Mouse (Mus musculus): ENCODE measurements around the gene Gm13030. TPM values are rescaled to one million over a fixed set of nuclear protein-coding genes. Genes with fewer than 3 reads are reported as not detected.
"Not testable (repeated sequence)": the region's sequence is repeated elsewhere in the genome, so short reads cannot be mapped to it uniquely, and the experiment has no call there.

Gm13030 gene
- polyA plus RNA-seq, 1 experiment, result not detected

DNA sequence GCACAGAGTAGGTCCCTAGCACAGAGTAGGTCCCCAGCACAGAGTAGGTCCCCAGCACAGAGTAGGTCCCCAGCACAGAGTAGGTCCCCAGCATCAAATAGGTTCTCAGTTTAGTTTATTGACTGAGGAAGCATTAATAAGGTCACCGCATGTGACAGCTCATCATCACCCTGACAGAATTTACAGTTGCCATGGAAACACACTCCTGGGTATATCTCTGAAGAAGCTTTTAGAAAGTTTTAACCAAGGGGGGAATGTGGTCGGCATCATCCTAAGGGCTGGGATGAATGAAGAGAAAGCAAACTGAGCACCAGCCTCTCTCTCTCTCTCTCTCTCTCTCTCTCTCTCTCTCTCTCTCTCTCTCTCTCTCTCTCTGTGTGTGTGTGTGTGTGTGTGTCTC lies 1.5 kb upstream of the Gm13030 start:
- DNase-seq (ENCODE audit: low read depth, low spot score), result not testable (repeated sequence)
- WGBS, result 80% methylated on average over 2 of the region's 2 CpGs

GRCm38 (mm10) chr4:138868666-138869065 lies 5.1 kb downstream of the Gm13030 start:
- 46% methylated on average over 8 of the region's 8 CpGs for WGBS
- DNase-seq (ENCODE audit: low read depth, low spot score), result no peak

DNA sequence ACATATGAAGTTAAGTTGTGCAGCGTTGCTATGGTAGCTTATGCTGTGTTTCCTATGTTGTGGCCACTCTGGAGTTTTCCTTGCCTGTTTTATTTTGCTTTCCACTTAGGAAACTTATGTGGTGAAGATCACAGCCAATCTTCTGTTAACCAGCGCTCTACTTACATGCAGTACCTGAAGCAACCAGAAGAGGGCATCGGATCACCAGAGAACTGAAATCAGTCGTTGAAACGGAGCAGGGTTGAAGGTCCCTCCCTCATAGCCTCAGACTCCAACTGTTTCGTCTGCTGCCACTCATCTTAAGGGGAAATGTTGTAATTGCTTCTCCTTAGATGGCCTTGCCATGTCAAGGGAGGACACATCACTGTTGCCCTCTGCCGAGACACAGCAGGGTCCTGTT lies 7.4 kb downstream of the Gm13030 start:
- WGBS, result 11% methylated on average over 7 of the region's 7 CpGs
- peak; percentile 57 for DNase-seq (ENCODE audit: low read depth, low spot score)

- WGBS, result 64% methylated on average over 6 of the region's 6 CpGs
- no peak for DNase-seq (ENCODE audit: low read depth, low spot score)
These were observed 7.8 kb downstream of the Gm13030 start for GRCm38 (mm10) chr4:138865991-138866390.

- WGBS, result 15% methylated on average over 5 of the region's 5 CpGs
- DNase-seq (ENCODE audit: low read depth, low spot score), result no peak
These were observed 8.7 kb downstream of the Gm13030 start for GRCm38 (mm10) chr4:138865092-138865491.

- DNase-seq (ENCODE audit: low read depth, low spot score), result no peak
- 59% methylated on average over 10 of the region's 10 CpGs for WGBS
These were observed 10.3 kb downstream of the Gm13030 start, which contains the start of gene Pla2g5 for GRCm38 (mm10) chr4:138863344-138863998. TSS of gene Pla2g5 (minus strand) at chr4:138863482.

- WGBS, result 6% methylated on average over 13 of the region's 13 CpGs
- peak; percentile 42 for DNase-seq (ENCODE audit: low read depth, low spot score)
These were observed 14.0 kb downstream of the Gm13030 start for GRCm38 (mm10) chr4:138859728-138860127.

DNA sequence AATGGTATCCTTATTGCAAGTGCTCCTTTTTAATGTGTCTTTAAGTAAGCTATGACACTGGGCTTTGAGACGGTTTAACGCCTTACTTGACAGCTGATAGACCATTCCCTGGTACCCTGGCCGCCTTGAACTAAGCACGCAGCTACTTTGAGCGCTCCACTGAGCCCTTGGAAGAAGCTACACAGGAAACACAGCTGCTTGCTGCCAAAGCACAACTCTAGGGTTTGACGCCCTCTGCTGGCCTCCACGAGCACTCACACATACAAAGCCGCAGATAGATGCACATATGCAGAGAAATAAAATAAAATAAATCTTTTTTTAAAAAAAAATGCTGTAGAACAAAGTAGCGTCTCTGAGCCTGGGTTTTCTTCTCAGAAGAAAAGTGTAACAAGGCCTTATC lies 14.5 kb downstream of the Gm13030 start:
- no peak for DNase-seq (ENCODE audit: low read depth, low spot score)
- 34% methylated on average over 9 of the region's 9 CpGs for WGBS

DNA sequence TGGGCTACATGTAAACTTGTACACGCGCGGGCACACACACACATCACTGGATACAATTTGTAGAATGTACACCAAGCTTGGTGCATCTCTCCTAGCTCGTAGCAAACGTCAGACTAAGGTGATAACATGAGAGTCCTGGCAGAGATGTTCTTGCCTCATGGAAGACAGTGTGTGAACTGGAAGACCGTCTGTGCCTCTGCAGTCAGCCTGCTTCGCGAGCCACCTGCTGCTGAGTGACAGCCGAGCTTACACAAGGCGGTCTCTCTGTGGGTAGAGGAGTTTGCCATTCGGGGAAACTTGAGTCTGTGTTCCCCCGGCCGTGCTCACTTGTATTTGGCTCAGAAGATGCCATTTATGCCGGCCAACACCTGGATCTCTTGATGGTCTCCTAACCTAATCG lies 15.3 kb downstream of the Gm13030 start:
- WGBS, result 79% methylated on average over 15 of the region's 15 CpGs
- no peak for DNase-seq (ENCODE audit: low read depth, low spot score)

- DNase-seq (ENCODE audit: low read depth, low spot score), result no peak
- WGBS, result 76% methylated on average over 10 of the region's 10 CpGs
These were observed 16.2 kb downstream of the Gm13030 start for GRCm38 (mm10) chr4:138857576-138857975.

- WGBS, result 13% methylated on average over 7 of the region's 7 CpGs
- DNase-seq (ENCODE audit: low read depth, low spot score), result peak; percentile 74
These were observed 17.3 kb downstream of the Gm13030 start for GRCm38 (mm10) chr4:138856491-138856890.

DNA sequence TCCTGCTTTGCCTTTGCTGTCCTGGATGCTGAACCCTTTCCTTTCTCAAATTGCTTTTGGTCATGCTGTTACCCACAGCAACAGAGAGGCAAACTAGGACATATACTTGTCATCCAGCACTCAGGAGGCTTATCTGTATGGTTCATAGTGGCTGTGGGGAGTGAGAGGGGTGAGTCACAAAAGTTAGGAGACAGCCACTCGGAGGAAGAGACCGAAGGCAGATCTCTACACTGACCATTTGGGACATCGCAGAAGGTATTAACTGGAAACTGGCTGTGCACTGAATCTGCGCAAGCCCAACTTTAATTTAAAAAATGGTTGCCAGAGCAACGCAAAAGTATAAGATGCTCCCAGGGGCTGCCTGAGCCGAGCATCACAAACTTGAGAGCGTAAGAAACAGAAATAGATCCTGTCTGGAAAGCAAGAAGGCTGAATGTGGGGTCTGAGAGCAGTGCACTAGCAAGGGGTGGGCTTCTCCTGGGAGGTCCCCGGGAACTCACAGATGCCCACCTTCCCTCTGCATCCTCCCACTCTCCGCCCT lies 18.6 kb downstream of the Gm13030 start:
- no peak for DNase-seq (ENCODE audit: low read depth, low spot score)
- 87% methylated on average over 9 of the region's 9 CpGs for WGBS

DNA sequence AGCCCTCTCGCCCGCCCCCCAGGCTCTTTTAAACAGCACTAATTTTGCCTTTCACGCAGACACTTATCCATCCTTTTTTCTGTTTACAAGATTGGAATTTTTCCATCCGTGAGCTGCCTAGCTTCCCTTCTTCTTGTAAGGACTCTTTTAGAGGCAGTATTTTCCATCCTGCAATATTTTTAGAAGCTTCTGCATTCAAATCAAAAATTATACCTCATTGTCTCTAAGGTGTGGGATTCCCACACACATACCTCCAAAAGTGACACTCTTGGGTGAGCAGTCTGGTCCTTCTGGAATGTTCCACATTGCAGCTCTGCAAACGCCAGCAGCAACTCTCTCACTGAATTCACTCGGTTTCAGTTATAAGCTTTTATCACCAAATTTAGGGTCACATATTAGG lies 20.8 kb downstream of the Gm13030 start:
- no peak for DNase-seq (ENCODE audit: low read depth, low spot score)
- WGBS, result 67% methylated on average over 6 of the region's 6 CpGs

- no peak for DNase-seq (ENCODE audit: low read depth, low spot score)
- 3% methylated on average over 4 of the region's 4 CpGs for WGBS
These were observed 22.3 kb downstream of the Gm13030 start for GRCm38 (mm10) chr4:138851463-138851862.

DNA sequence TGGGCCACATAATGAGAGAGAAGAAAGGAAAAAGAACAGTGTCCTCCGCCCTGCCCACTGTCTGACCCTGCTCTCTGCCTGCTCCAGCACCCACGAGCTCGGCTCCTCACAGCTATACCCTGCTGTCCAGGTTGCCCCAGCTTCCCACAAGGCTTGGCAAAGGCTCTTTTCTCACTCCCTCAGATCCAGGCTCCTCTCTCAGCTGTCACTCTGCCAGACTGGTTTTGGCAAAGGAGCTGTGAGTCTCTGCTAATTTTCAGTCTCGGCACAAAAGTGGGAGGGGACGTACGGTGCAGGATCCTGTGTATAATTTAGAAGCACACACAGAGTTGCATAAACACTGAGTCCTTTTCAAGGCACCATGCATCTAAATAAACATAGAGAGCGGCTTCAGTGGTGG lies 32.4 kb downstream of the Gm13030 start:
- no peak for DNase-seq (ENCODE audit: low read depth, low spot score)
- 78% methylated on average over 7 of the region's 7 CpGs for WGBS

GRCm38 (mm10) chr4:138840726-138841125 lies 33.0 kb downstream of the Gm13030 start:
- no peak for DNase-seq (ENCODE audit: low read depth, low spot score)

GRCm38 (mm10) chr4:138839806-138840205 lies 34.0 kb downstream of the Gm13030 start:
- 47% methylated on average over 6 of the region's 6 CpGs for WGBS

More at GRCm38 (mm10) chr4:138840726-138841125, 33.0 kb downstream of the Gm13030 start:
- WGBS, result 90% methylated on average over 8 of the region's 8 CpGs

DNA sequence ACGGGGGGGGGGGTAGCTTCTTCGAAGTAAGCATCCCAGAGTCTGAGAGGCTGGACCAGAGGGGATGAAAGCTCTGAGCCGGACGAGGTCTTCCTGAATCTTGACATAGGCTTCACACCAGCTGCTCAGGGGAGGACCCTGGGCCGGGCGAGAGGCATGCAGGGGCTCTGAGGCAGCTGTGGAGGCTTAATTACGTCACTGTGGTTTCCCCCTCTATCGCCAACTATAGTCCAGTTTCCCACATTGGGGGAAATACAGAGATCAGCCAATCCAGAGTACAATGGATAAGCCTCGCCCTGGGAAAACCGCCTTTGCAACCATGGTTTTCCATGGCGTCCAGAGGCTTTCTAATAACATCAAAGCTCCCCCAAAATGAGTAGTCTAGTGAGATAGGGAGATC lies 46.6 kb downstream of the Gm13030 start:
- WGBS, result 30% methylated on average over 11 of the region's 11 CpGs
- no peak for DNase-seq (ENCODE audit: low read depth, low spot score)

More at GRCm38 (mm10) chr4:138839806-138840205, 34.0 kb downstream of the Gm13030 start:
- DNase-seq (ENCODE audit: low read depth, low spot score), result no peak

DNA sequence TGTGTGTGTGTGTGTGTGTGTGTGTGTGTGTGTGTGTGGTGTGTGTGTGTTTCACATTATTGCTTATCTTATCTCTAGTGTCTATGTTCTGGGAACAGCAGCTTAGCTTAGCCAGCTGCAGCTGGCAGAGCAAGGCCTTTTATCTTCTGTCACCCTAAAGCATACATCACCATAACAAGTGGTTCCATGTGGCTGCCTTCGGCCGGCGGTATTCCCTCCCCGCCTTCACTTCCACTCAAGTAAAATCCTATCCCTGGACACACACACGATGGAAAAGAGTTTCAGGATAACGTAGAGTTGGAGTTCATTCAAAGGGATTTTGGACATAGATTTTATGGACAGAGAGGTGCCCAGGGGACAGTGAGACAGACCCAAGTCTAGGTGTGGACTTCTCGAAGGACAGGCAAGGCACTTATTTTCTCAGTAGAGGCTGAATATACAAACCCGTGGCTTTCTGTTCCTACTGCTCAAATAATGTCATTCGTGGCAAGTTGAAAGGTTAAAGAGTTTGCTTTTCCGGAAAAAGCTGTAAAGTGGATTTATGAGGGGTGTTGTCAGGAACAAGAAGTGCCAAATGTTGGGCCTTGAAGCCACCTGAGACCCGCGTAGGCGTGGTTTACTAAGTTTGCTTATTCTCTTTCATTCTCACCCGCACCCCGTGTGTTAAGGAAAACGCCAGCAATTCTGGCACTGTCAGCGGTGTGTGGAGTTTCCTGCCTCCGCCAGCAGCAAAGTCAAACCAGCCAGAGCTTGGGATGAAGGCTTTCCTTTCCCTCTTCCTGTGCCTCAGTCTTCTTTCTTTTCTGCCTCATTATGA lies 47.8 kb downstream of the Gm13030 start:
- DNase-seq (ENCODE audit: low read depth, low spot score), result peak; percentile 77
- 5% methylated on average over 18 of the region's 18 CpGs for WGBS

GRCm38 (mm10) chr4:138824660-138825059 lies 49.1 kb downstream of the Gm13030 start:
- 59% methylated on average over 2 of the region's 2 CpGs for WGBS
- DNase-seq (ENCODE audit: low read depth, low spot score), result no peak

- WGBS, result 81% methylated on average over 2 of the region's 2 CpGs
- not testable (repeated sequence) for DNase-seq (ENCODE audit: low read depth, low spot score)
These were observed 49.6 kb downstream of the Gm13030 start for GRCm38 (mm10) chr4:138824161-138824560.
